Mouse (Mus musculus) neutrophil, adult 65 days (primary cell): ENCODE results near the gene Thap8. TPM values are rescaled to one million over a fixed set of nuclear protein-coding genes. Genes with fewer than 3 reads are reported as not detected.

Experiments used
- total RNA-seq: library from RNA; stranded (reverse); gene quantifications from 2 replicates; pipeline ENCODE4 v1.2.4, GENCODE M21; 2023

Gene Thap8
- total RNA-seq: 0.50 TPM in 1 of 2 replicates, not detected in the other

GRCm38 (mm10) chr7:30279951-30280669, at the start of gene Thap8, which contains the start of gene Wdr62:
Thap8 (plus strand) TSS chr7:30280094.
Wdr62 (minus strand) TSS chr7:30280419.

DNA sequence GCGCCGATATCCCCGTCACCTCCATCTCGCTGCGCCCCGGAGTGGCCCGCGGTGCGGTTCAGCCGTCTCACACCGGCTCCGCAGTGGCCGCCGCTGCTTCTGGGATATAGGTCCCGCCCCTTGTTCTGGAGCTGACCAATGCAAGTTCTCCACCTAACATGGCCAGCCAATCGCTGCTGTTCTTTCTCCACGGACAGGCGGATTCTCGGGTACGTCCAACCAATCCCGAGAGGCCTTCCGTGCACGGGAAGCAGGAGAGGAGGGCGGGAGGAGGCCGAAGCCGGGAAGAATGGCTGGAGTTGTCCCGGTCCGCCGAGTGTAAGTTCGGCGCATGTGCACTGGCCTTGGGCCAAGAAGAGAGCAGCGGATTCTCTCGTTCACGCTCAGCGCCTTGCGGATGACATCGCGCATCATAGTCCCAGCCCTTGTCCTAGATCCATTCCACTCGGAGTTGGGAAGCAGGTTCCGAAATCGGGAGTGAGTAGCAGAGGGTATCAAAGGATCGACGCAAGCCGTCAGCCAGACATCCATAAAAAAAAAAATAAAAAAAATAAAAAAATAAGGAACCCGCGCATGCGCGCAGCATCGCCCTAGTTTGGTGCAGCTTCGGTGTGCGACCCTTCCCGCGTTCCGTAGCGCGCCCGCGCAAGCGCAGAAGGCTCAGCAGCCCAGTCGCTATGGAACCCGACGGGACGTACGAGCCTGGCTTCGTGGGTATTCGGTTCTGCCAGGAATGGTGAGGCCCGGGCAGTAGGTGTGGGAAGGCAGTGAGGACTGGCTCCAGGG, 48.0 kb upstream of the Thap8 start, which contains the start of the genes Polr2i and Tbcb:
Gene Polr2i (plus strand): TSS at position 280 of the 786 bp plus-strand sequence.
Gene Tbcb (minus strand): TSS at position 604 of the 786 bp plus-strand sequence.

DNA sequence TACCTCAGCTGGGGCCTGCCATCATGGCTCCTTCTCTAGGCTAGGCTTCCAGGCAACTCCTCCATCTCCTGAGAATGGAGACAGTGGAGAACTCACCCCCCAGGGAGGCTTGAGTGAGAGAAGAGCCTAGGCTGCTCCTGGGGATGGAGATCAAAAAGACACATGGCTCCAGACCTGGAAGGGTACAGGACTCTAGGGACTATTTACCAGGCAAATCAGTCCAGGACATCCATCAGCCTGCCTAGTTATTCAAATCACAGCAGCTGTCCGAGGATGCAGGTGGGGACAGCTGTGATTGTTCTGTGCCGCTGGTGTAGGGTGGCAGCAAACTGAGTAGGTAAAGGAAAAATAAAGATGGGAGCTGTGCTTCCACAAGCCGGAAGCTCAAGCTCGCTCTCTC, 44.3 kb upstream of the Thap8 start, which contains the start of gene Ovol3:
Gene Ovol3 (minus strand): TSS at position 101 of the 400 bp plus-strand sequence.

DNA sequence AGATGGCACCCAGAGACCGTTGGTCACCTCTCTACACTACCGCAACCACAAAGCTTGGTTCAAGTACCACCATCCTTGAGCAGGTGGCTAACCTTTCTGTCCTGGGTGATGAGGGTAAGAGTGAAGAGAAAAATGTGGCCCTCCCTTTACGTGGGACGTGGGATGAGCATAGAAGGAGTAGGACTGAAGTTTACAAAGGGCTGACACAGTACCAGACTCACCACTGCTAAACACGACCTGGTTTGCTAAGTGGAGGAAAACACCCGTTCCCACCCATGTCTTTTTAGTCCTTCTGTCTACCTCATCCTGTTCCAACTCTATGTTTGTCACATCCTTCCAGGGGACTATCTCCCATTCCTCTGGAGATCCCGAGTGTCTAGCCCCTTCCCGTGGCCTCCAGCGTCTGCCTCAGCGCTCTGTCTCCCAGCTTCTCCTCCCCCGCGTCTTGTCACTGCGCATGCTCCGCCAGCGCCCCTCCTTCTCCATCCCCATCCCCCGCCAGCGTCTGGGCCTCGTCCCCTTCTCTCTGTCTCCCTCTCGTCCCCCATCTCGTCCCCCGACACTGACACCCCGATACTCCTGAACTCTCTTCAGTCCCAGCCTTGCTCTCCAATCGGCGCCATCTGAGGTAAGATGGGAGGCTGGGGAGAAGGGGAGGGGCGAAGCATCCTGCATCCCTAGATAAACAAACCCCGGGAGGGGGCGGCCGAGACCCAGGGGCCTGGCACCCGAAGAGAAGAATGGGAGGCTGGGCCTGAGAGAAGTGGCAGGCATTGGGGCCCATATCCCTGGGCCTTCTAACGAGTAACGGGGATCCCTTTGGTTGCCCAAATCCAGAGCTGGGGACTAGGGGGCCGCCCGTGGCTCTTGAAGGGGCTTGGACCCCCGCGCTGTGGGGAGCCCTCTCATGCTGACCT, 11.6 kb downstream of the Thap8 start, which contains the start of gene Clip3:
Gene Clip3 (plus strand): TSS at position 514 of the 917 bp plus-strand sequence.

DNA sequence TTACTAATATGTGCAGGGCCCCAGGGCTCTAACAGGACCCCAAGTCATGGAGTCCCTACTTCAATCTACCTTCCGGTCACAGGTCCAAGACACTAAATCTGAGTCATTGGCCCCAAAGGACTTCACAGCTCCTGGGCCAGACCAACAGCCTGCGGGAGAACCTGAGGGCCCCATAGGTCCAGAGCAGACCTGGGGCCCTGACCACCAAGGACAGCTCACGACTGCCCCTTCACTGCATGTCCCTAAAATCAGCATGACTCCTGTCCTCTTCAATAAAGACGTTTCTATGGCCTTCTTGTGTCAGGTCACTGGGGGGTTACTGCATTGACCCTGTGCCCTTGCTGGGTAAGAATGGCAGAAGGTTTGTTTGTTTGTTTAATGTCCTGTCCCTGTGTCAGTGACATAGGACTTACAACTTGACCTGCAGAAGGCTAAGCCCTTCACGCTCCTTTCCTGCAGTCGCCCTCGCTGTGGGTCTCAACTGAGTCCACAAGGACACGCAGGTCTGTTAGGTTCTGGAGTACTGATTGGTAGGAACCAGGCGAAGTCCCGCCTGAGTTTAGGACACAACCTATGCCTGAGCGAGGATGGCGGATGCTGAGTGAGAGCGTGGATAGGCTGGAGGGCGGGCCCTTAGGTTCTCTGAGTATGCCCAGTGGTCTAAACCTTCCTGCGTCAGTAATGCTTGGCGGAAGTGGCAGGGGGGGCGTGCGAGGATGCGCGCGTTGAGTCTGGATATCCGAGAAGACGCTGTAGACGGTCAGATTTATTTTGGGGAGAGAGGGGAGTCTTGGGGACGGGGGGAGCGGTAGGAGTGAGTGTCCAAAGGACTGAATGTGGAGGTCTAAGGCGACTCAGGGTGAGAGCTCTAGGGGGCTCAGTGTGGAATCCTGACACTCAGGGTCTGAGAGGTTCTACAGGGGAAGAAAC, 28.4 kb downstream of the Thap8 start, which contains the start of gene Alkbh6:
Gene Alkbh6 (plus strand): TSS at position 642 of the 930 bp plus-strand sequence.

DNA sequence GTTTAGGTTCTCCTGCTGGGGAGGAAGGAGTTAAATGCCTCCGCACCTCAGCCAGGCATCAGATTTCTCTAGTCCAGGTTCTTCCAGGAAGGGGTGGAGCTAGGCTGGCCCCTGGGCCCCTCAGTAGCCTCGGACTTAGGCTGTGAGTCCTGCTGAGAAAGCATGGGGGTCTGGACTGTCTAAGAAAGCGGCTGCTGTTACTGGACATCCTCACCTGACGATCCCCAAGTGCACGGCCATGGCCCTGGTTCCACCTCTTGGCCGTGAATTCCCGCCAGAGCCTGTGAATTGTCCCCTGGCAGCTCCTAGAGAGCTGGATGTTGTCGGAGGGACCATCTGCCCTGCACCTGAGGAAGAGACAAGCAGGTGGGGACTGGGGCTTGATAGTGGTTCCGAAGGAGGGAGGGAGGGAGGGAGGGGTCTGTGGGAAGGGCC, 34.8 kb downstream of the Thap8 start, which contains the start of gene Syne4:
Gene Syne4 (plus strand): TSS at position 87 of the 435 bp plus-strand sequence.

GRCm38 (mm10) chr7:30321539-30322284, 41.8 kb downstream of the Thap8 start, which contains the start of gene E130208F15Rik:
E130208F15Rik (plus strand) TSS chr7:30321740.

GRCm38 (mm10) chr7:30323795-30324194, 43.9 kb downstream of the Thap8 start, which contains the start of gene Sdhaf1:
Sdhaf1 (minus strand) TSS chr7:30323895.

Other genes starting within 250 kb of the Thap8 start
- 0.22 and 0.25 TPM in 2 replicates for gene Zfp14, start 228.7 kb upstream of the Thap8 start, total RNA-seq
- 0.14 TPM in 1 of 2 replicates, not detected in the other for gene Zfp82, start 207.2 kb upstream of the Thap8 start, total RNA-seq
- not detected in 2 replicates for gene Gm26920, start 189.7 kb upstream of the Thap8 start, total RNA-seq
- gene Zfp566, start 189.6 kb upstream of the Thap8 start, total RNA-seq: 0.28 and 0.52 TPM in 2 replicates
- 3.6 and 4.7 TPM in 2 replicates for gene Zfp260, start 185.3 kb upstream of the Thap8 start, total RNA-seq
- gene Zfp382, start 158.2 kb upstream of the Thap8 start, total RNA-seq: 8.6 and 15.5 TPM in 2 replicates
- gene Zfp146, start 110.3 kb upstream of the Thap8 start, total RNA-seq: 12.9 and 13.6 TPM in 2 replicates
- gene Cox7a1, start 96.0 kb upstream of the Thap8 start, total RNA-seq: 2.1 TPM in 1 of 2 replicates, not detected in the other
- gene Capns1, start 81.3 kb upstream of the Thap8 start, total RNA-seq: 210 and 217 TPM in 2 replicates
- 13.6 and 20.7 TPM in 2 replicates for gene Polr2i, start 48.1 kb upstream of the Thap8 start, total RNA-seq
- gene Tbcb, start 47.8 kb upstream of the Thap8 start, total RNA-seq: 35.3 and 41.6 TPM in 2 replicates
- not detected in 2 replicates for gene Ovol3, start 44.4 kb upstream of the Thap8 start, total RNA-seq
- 16.4 and 19.5 TPM in 2 replicates for gene Wdr62, start 325 bp downstream of the Thap8 start, total RNA-seq
- not detected in 2 replicates for gene Clip3, start 11.6 kb downstream of the Thap8 start, total RNA-seq
- 12.1 and 19.6 TPM in 2 replicates for gene Alkbh6, start 28.6 kb downstream of the Thap8 start, total RNA-seq
- gene Syne4, start 34.7 kb downstream of the Thap8 start, total RNA-seq: 0.73 TPM in 1 of 2 replicates, not detected in the other
- gene E130208F15Rik, start 41.6 kb downstream of the Thap8 start, total RNA-seq: 0.29 TPM in 1 of 2 replicates, not detected in the other
- 1.9 and 3.6 TPM in 2 replicates for gene Sdhaf1, start 43.8 kb downstream of the Thap8 start, total RNA-seq
- not detected in 2 replicates for gene Lrfn3, start 82.7 kb downstream of the Thap8 start, total RNA-seq
- gene Tyrobp, start 133.7 kb downstream of the Thap8 start, total RNA-seq: 2,000 and 2,325 TPM in 2 replicates
- gene Hcst, start 139.8 kb downstream of the Thap8 start, total RNA-seq: 115 and 126 TPM in 2 replicates
- gene Nfkbid, start 141.6 kb downstream of the Thap8 start, total RNA-seq: 82.7 and 113 TPM in 2 replicates
- 0.25 TPM in 1 of 2 replicates, not detected in the other for gene Aplp1, start 165.4 kb downstream of the Thap8 start, total RNA-seq
- gene Kirrel2, start 177.6 kb downstream of the Thap8 start, total RNA-seq: not detected in 2 replicates
- not detected in 2 replicates for gene Nphs1, start 178.2 kb downstream of the Thap8 start, total RNA-seq
- not detected in 2 replicates for gene Prodh2, start 213.5 kb downstream of the Thap8 start, total RNA-seq